Mouse (Mus musculus) Muller cell, postnatal 12 days (primary cell): Measurements from ENCODE around the gene Tuba1b.
"Not testable (repeated sequence)": the region's sequence is repeated elsewhere in the genome, so short reads cannot be mapped to it uniquely, and the experiment has no call there.

Experiments
- DNase-seq: peaks from one replicate; pipeline ENCODE4 v3.0.0-alpha.2; 2015; ENCODE audit errors: inconsistent ontology term

Tuba1b gene

GRCm38 (mm10) chr15:98927566-98927965, 6.8 kb downstream of the Tuba1b start:
- no peak for DNase-seq

- no peak for DNase-seq
These were observed 9.7 kb downstream of the Tuba1b start for GRCm38 (mm10) chr15:98924682-98925081.

GRCm38 (mm10) chr15:98923031-98923537, 11.3 kb downstream of the Tuba1b start:
- DNase-seq: no peak

- DNase-seq: no peak
These were observed 11.8 kb downstream of the Tuba1b start for GRCm38 (mm10) chr15:98922581-98922980.

GRCm38 (mm10) chr15:98921510-98921909, 12.9 kb downstream of the Tuba1b start:
- no peak for DNase-seq

- DNase-seq: not testable (repeated sequence)
These were observed 15.9 kb downstream of the Tuba1b start for GRCm38 (mm10) chr15:98918499-98918895.

GRCm38 (mm10) chr15:98917538-98918498, 16.5 kb downstream of the Tuba1b start, which contains the start of gene Lmbr1l:
Gene Lmbr1l, minus strand, starts transcription at chr15:98918231.
- DNase-seq: peak; percentile 100

- peak; percentile 65 for DNase-seq
These were observed 17.3 kb downstream of the Tuba1b start for GRCm38 (mm10) chr15:98917091-98917490.

GRCm38 (mm10) chr15:98916016-98916415, 18.3 kb downstream of the Tuba1b start:
- no peak for DNase-seq

- DNase-seq: no peak
These were observed 19.5 kb downstream of the Tuba1b start for GRCm38 (mm10) chr15:98914903-98915302.

GRCm38 (mm10) chr15:98904692-98905091, 29.7 kb downstream of the Tuba1b start:
- no peak for DNase-seq

- no peak for DNase-seq
These were observed 31.8 kb downstream of the Tuba1b start for GRCm38 (mm10) chr15:98902600-98902999.

GRCm38 (mm10) chr15:98901530-98901929, 32.8 kb downstream of the Tuba1b start:
- DNase-seq: no peak

GRCm38 (mm10) chr15:98897928-98898800, 36.2 kb downstream of the Tuba1b start, which contains the start of gene Dhh:
Gene Dhh, minus strand, starts transcription at chr15:98898540.
- peak; percentile 61 for DNase-seq

- peak; percentile 47 for DNase-seq
These were observed 36.9 kb downstream of the Tuba1b start for GRCm38 (mm10) chr15:98897495-98897894.

GRCm38 (mm10) chr15:98895635-98896589, 38.5 kb downstream of the Tuba1b start:
- DNase-seq: peak; percentile 81

GRCm38 (mm10) chr15:98894746-98895634, 39.4 kb downstream of the Tuba1b start:
- DNase-seq: peak; percentile 73

- DNase-seq: peak; percentile 72
These were observed 40.2 kb downstream of the Tuba1b start, which contains the start of gene Rhebl1 for GRCm38 (mm10) chr15:98893940-98894745. Gene Rhebl1, minus strand, starts transcription at chr15:98894540.

GRCm38 (mm10) chr15:98893036-98893435, 41.3 kb downstream of the Tuba1b start:
- DNase-seq: peak; percentile 29
